Mouse (Mus musculus): ENCODE measurements at regions not wholly inside any gene's neighbourhood (a gene's known extent, or its start where the extent isn't known, plus 50 kb on each side); places are given as distances from the start of the nearest gene placed in this dataset.

- no peak for ATAC-seq
Observed at GRCm38 (mm10) chr10:43750854-43751253, 150.7 kb downstream of the Qrsl1 start.

- ATAC-seq = no peak
Observed at GRCm38 (mm10) chr10:43751881-43752675, 149.5 kb downstream of the Qrsl1 start.

GRCm38 (mm10) chr10:43756881-43757565, 144.5 kb downstream of the Qrsl1 start:
- no peak for ATAC-seq

DNA sequence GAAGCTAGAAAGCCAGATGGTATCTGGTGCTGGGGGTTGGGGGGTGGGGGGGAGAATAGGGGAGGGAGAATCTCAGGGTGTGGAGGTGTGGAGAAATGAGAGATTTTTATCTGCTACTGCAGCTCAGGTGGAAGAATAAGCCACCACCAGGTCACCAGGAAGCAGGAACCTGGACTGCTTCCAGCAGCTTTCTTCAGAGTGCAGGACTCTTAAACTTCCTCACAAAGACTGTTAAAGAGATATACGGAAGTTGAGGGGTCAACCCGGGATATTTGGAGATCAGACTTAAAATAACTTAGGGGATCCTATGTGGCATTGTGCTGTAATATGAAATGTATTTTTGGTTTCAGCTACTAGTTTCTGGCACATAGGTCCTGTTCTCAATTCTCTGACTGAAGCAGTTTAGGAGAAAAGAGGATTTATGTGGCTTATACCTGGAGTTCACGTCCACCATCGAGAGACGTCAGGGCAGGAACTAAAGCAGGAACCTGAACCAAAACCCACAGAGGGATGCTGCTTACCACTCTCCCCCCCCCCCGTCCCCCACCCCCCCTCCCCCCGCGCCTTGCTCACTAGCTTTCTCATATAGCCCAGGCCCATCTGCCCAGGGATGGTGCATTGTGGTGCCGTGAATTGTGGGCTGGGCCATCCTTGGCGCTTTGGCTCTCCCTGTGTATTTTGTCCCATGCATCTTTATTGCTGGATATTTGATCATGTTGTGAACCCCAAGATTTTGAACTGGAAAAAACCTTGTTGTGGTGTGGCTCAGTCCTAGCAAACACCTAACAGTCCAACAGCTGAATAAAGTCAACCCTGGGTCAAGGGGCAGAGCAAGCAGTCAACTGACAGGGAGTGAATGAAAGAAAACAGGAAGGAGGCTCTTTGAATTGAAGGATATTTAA, 143.2 kb downstream of the Qrsl1 start:
- ATAC-seq = no peak

- no peak for ATAC-seq
Observed at GRCm38 (mm10) chr10:43759186-43759905, 142.2 kb downstream of the Qrsl1 start.

- no peak for ATAC-seq
Observed at GRCm38 (mm10) chr10:43759906-43760281, 141.7 kb downstream of the Qrsl1 start.

DNA sequence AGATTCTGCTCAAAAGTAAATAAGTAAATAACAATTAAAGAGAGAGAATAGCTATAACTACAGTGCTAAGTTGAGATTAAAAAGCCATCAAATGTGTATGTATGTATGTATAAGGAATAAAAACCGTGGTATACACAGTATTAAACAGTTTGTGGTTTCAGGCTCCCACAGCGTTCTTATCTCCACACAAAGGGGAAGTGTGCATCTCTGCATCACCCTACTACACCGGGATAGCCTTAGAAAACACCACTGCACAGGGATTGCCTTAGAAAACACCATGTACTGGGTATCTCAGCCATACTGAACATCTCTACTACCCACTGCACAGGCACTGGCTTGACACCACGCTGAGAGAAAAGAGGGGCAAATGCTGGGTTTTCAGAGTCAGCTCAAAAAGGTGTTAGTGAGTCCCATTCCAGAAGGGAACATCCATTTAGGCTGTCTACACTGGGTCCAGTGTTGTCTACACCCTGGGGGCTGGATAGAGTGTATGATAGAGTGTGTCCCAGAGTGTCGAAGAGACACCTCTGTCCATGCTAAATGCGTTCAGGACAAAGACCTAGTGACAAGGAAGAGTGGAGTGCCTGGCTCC, 139.5 kb downstream of the Qrsl1 start:
- no peak for ATAC-seq

DNA sequence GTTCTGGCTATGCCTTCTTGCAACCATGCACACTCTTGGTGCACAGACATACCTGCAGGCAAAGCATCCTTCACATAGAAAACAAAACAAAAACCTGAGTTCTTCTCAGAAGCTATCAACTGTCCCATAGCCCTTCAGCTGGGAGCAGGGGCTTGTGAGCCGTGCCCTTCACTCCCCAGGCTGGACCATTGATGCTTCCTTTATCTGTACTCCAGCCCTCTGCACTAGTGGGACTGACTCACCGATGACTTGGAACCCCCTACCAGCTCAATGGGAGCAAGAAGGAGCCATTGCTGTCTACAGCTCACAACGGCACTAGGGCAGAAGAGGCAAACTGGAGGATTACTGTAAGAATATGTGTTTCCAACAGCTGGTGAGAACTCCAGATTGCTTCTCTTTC, 137.0 kb downstream of the Qrsl1 start:
- no peak for ATAC-seq

DNA sequence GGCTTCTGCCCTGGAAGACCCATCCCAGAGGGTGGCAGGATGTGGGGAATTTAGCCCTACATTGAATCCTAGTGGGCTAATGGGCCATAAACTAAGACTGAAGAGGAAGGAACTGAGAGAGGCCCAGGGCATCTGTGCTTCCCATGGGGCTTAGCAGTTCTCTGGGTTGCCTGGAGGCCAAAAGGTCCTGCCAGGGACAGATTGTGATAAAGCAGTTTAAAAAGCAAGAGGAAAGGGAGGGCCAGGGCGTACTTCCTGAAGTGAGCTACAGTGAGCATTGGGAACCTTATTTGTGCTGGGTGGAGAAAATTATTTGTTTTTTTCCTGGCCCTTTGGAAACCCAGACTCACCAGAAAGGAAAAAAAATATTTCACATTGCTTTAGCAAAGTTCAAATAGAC, 136.3 kb downstream of the Qrsl1 start:
- no peak for ATAC-seq

GRCm38 (mm10) chr10:43765829-43766486, 135.6 kb downstream of the Qrsl1 start:
- no peak for ATAC-seq

DNA sequence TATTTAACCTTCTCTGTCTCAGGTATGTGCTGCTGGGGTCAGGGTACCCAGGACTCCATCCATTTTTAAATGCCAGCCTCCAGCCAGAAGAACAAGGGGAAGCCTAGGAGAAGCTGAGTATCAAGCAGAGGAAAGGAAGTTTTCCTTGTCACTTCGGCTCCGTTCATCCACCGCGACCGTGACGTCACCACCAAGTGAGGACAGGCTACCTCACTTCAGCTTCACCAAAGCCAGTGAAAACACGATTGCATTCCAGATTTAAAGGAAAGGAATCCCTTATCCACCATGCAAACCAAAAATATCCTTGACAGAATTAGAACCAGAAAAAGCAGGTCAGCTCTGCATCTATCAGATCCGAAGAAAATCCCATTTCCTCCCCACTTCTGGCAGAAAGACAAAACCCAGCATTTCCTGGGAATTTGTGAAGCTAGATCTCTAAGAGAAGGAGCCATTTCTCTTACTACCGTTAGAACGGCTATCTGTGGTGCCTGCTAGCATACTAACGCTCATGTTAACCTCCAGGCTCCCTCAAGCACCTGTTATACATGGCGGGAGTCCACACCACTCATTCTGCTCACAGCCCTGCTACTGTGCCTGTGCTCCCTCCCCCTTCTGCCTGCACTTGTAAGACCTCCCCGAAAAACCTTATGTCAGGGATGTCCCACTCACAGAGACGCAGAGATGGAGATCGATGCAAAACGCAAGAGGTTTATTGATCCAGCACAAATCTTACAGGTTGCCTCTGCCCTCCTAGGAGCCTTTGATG, 133.4 kb downstream of the Qrsl1 start:
- ATAC-seq = no peak

GRCm38 (mm10) chr10:43769026-43769425, 132.5 kb downstream of the Qrsl1 start:
- no peak for ATAC-seq

GRCm38 (mm10) chr10:43775807-43776206, 125.7 kb downstream of the Qrsl1 start:
- no peak for ATAC-seq

DNA sequence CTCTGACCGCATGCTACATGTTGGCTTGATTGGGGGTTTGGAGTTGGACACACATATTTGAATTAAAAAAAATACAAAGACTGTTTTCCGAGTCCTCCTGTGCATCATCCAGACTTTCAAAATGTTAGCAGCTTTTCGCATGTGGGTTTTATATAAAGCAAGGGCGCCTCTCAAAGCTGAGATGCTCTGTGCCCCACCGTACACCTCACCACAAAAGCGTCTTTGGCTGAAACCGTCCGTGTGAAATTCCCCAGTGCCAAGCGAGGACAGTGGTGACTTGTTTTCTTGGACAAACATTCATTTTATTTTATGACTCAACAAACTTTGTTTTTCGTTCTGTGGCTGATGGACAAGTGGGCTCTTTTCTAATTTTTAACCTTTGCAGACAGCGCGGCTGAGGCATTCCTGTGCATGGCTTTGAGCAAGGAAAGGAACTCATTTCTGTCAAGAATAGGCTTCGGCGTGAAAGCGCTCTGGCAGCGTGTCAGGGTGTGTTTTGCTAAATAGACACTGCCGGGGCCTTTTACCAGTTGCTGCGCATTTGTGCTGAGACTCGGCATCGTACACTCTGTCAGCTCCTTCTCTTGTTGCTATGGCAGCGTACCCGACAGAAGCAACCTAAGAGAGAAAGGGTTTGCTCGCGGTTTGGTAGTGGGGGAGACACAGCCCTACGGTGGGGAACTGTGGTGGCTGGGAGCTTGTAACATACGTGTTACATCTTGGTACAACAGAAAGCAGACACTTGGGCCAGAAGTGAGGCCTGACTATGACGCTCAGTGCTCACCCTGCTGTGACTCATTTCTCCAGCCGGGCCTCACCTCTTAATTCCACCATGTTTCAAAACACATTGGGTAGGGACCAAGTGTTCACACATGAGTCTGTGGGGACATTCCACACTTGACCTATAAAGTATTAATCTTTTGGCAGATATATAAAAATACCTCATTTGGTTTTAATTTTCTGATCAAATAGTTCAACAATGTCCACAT, 123.6 kb downstream of the Qrsl1 start:
- no peak for ATAC-seq

- no peak for ATAC-seq
Observed at GRCm38 (mm10) chr10:43780571-43780970, 121.0 kb downstream of the Qrsl1 start.

- no peak for ATAC-seq
Observed at GRCm38 (mm10) chr10:43783304-43783703, 118.2 kb downstream of the Qrsl1 start.

DNA sequence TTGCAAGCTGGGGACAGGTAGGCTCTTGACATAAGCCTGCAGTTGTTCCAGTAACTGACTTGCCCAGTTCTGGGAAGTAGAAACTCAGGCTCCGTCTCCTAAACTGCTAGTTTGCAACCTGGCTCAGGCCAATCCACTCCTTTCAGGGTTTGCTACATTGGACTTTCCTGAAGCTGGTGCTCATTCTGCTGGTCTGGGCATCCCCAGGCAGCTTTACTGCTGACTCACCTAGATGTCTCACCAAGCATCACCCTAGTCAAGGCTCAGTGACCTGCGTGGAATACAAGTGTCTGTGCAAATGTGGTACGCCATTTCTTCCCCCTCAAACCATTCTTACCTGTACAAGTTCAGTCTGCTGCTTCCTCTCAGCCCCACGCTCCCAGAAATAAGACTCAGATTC, 110.8 kb downstream of the Qrsl1 start:
- ATAC-seq = no peak

GRCm38 (mm10) chr10:43791525-43792021, 110.0 kb downstream of the Qrsl1 start:
- no peak for ATAC-seq

- ATAC-seq = no peak
Observed at GRCm38 (mm10) chr10:43792618-43793017, 108.9 kb downstream of the Qrsl1 start.

Measured in activated CD4-positive, CD25-positive, alpha-beta regulatory T cell, adult 4 months (primary cell).